Mouse (Mus musculus) kidney, adult 2 months (tissue): ENCODE results near the gene Spag5. TPM values are rescaled to one million over a fixed set of nuclear protein-coding genes. Genes with fewer than 3 reads are reported as not detected.

Experiments used
- DNase-seq: peaks from one replicate; pipeline ENCODE4 v3.0.0; 2021
- H3K27ac ChIP-seq: fragments of 200-500 bp; 2 replicates; pipeline ENCODE4 v1.5.1; 2012; ENCODE audit warnings: low read depth, low read length, control low read depth, inconsistent platforms; ENCODE audit not compliant: insufficient read depth
- H3K27me3 ChIP-seq: fragments of 200-500 bp; replicated peaks from 2 replicates; pipeline ENCODE4 v1.6.1; 2012; ENCODE audit warnings: mild to moderate bottlenecking, moderate library complexity, low read length, inconsistent platforms; ENCODE audit not compliant: control insufficient read depth, insufficient read depth
- H3K36me3 ChIP-seq: fragments of 200-500 bp; 2 replicates; pipeline ENCODE4 v1.6.1; 2012; ENCODE audit warnings: mild to moderate bottlenecking, moderate library complexity, low read length, inconsistent platforms; ENCODE audit not compliant: control insufficient read depth, insufficient read depth
- H3K4me1 ChIP-seq: fragments of 200-500 bp; 2 replicates; pipeline ENCODE4 v1.6.1; 2011; ENCODE audit warnings: low read length; ENCODE audit not compliant: control insufficient read depth, insufficient read depth
- H3K4me3 ChIP-seq: fragments of 200-500 bp; 2 replicates; pipeline ENCODE4 v1.5.1; 2011; ENCODE audit warnings: mild to moderate bottlenecking, low read depth, low read length, control low read depth; ENCODE audit not compliant: insufficient read depth
- CTCF ChIP-seq: fragments of 200-500 bp; conservative IDR thresholded peaks from 2 replicates; pipeline ENCODE4 v1.5.1; 2011; ENCODE audit warnings: low read depth, mild to moderate bottlenecking, control low read depth, low read length, moderate library complexity, mixed read lengths; ENCODE audit not compliant: insufficient read depth, insufficient read length
- POLR2A ChIP-seq: fragments of 200-500 bp; IDR thresholded peaks from one replicate; pipeline ENCODE4 v1.6.1; 2011; ENCODE audit warnings: low read depth, low read length, control low read depth
- WGBS: fragments of 180-500 bp; shearing (Covaris S2); methylation state at CpG from one replicate; pipeline ENCODE4 v1.1.7; 2018; 5-methylcytosine and 5-hydroxymethylcytosine counted together
- polyA plus RNA-seq: library from polyadenylated mRNA; depleted of rRNA; stranded (reverse); fragments of >200 nt; gene quantifications from 2 replicates; pipeline ENCODE4 v1.2.3, GENCODE M21; 2012; rRNA removed

The Spag5 gene
- polyA plus RNA-seq, 1 experiment: 15.0 TPM

DNA sequence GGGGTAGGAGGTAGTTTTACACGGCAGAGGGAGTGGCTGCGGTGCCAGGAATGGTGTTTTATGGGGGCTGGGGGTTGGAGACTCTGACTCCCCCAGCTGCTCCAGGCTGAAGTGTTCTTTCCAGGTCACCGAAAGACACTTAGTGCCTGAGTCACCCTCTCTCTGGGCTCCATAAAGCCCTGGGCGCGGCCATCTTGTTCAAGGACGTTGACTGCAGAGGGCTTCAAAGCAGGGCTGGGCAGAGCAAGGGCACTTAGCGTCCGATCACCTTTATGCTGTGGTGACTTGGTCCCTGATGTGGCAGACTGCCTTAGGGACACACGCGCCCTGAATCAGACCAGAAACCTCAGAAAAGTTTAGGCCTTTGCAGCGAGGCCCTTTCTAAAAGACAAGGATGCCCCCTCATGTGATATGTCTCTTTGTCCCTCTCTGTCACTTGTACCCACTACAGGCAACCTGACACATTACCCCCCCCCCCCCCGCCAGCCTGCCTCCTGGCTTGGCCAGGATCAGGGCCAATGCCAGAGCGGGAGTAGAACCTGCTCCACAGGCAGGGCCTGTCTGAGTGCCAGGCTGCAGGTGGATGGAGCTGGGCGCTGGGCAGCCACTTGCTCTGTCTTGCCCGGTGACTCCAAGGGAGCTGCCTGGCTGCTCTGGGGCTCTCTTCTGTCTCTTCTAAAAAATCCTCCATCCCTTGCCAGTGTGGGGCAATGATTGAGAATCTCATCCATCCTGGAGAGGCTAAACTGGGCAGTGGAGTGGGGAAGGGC, 66.3 kb downstream of the Spag5 start:
- Histone ChIP-seq H3K27me3 (no peaks in the 10 kb centered on the region), H3K36me3 (no peaks in the 10 kb centered on the region), H3K27ac (no peak overlapping the region), H3K4me1 (peaks cover 7% of the 10 kb centered on the region), H3K4me3 (no peak overlapping the region)
- no peak for TF ChIP-seq POLR2A
- TF ChIP-seq CTCF: no peak
- 87% methylated on average over 15 of the region's 15 CpGs for WGBS
- no peak for DNase-seq

DNA sequence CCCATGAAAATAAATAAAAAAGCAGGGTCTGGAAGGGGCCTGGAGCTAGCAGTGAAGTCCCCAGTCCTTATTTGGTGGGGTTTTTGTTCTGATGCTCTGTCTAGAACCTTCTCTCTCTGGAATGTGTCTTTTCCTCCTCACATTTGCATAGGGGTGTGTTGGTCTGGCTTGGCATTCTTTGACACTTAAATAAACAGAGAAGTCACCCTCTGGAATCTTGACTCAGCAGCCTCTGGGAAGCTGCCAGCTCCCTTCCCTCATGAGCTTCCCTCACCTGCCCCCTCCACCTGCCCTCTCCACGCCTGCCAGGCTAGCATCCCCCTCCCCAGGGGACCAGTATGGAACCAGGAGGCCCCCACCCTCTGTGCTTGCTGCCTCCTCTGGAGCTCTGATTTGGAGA, 69.1 kb downstream of the Spag5 start:
- Histone ChIP-seq H3K36me3 (no peaks in the 10 kb centered on the region), H3K4me3 (no peak overlapping the region), H3K27me3 (no peaks in the 10 kb centered on the region), H3K27ac (no peak overlapping the region), H3K4me1 (no peaks in the 10 kb centered on the region)
- TF ChIP-seq CTCF (no peak), POLR2A (no peak)
- no peak for DNase-seq
- WGBS: 75% methylated on average over 1 of the region's 1 CpGs

DNA sequence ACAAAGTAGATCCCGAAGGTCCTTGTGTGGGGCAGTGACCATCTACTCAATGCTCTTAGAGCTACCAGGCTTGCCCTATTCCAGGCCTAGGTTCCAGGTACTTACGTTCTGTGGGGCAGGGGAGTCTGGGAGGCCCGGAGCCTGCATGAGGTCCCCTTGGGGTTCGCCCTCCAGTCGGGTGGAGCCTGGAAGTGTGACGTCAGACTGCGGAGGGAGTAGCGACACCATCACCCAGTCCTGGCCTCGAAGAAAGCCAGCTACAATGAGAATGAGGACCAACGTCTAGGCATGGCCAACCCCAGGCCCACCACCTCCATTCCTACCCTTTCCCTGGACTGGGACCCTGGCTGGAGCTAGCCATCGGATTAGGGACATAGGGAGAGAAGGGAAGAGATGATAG, 70.4 kb downstream of the Spag5 start:
- DNase-seq: no peak
- no peak for TF ChIP-seq POLR2A
- no peak for TF ChIP-seq CTCF
- WGBS: 96% methylated on average over 11 of the region's 11 CpGs

More for the DNA sequence above, 70.4 kb downstream of the Spag5 start:
- H3K4me1 ChIP-seq: no peaks in the 10 kb centered on the region
- H3K27ac ChIP-seq: no peak overlapping the region
- no peak overlapping the region for H3K4me3 ChIP-seq
- H3K36me3 ChIP-seq: no peaks in the 10 kb centered on the region
- H3K27me3 ChIP-seq: no peaks in the 10 kb centered on the region

Other genes starting within 250 kb of the Spag5 start
- gene Eral1, start 221.1 kb upstream of the Spag5 start, polyA plus RNA-seq: 39.1 and 41.6 TPM in 2 replicates
- gene Fam222b, start 206.9 kb upstream of the Spag5 start, polyA plus RNA-seq: 13.4 and 14.7 TPM in 2 replicates
- 108 and 126 TPM in 2 replicates for gene Traf4, start 135.9 kb upstream of the Spag5 start, polyA plus RNA-seq
- gene Nek8, start 124.9 kb upstream of the Spag5 start, polyA plus RNA-seq: 18.3 and 24.6 TPM in 2 replicates
- gene Tlcd1, start 124.8 kb upstream of the Spag5 start, polyA plus RNA-seq: 78.2 and 144 TPM in 2 replicates
- 153 and 278 TPM in 2 replicates for gene Rpl23a, start 117.9 kb upstream of the Spag5 start, polyA plus RNA-seq
- gene Rab34, start 113.1 kb upstream of the Spag5 start, polyA plus RNA-seq: 78.1 and 92.4 TPM in 2 replicates
- gene Proca1, start 108.1 kb upstream of the Spag5 start, polyA plus RNA-seq: 1.2 and 1.8 TPM in 2 replicates
- gene Sdf2, start 55.8 kb upstream of the Spag5 start, polyA plus RNA-seq: 127 and 129 TPM in 2 replicates
- 17.8 and 20.7 TPM in 2 replicates for gene Supt6, start 55.5 kb upstream of the Spag5 start, polyA plus RNA-seq
- 103 and 122 TPM in 2 replicates for gene 2610507B11Rik, start 39.8 kb upstream of the Spag5 start, polyA plus RNA-seq
- 0.15 and 0.19 TPM in 2 replicates for gene BC030499, start 10.7 kb upstream of the Spag5 start, polyA plus RNA-seq
- gene Aldoc, start 21.4 kb downstream of the Spag5 start, polyA plus RNA-seq: 36.2 and 43.5 TPM in 2 replicates
- gene Pigs, start 26.9 kb downstream of the Spag5 start, polyA plus RNA-seq: 69.1 and 79.1 TPM in 2 replicates
- 20.3 and 20.8 TPM in 2 replicates for gene Unc119, start 42.0 kb downstream of the Spag5 start, polyA plus RNA-seq
- 0.03 and 0.05 TPM in 2 replicates for gene Foxn1, start 85.0 kb downstream of the Spag5 start, polyA plus RNA-seq
- gene Slc13a2, start 120.7 kb downstream of the Spag5 start, polyA plus RNA-seq: 91.0 and 105 TPM in 2 replicates
- 93.2 and 115 TPM in 2 replicates for gene Slc46a1, start 164.2 kb downstream of the Spag5 start, polyA plus RNA-seq
- 0.35 and 0.38 TPM in 2 replicates for gene Sarm1, start 196.2 kb downstream of the Spag5 start, polyA plus RNA-seq
- 3.3 and 3.6 TPM in 2 replicates for gene Vtn, start 197.6 kb downstream of the Spag5 start, polyA plus RNA-seq
- not detected in 2 replicates for gene Sebox, start 201.9 kb downstream of the Spag5 start, polyA plus RNA-seq
- 14.0 and 15.9 TPM in 2 replicates for gene Tmem199, start 210.6 kb downstream of the Spag5 start, polyA plus RNA-seq
- 115 and 118 TPM in 2 replicates for gene Poldip2, start 210.7 kb downstream of the Spag5 start, polyA plus RNA-seq
- 33.0 and 33.3 TPM in 2 replicates for gene Tnfaip1, start 234.8 kb downstream of the Spag5 start, polyA plus RNA-seq
- gene Ift20, start 234.8 kb downstream of the Spag5 start, polyA plus RNA-seq: 57.2 and 61.6 TPM in 2 replicates
- 34.4 and 41.9 TPM in 2 replicates for gene Tmem97, start 249.2 kb downstream of the Spag5 start, polyA plus RNA-seq